Mouse (Mus musculus) liver, embryonic 11.5 days (tissue): ENCODE data around the gene Dip2b. TPM values are rescaled to one million over a fixed set of nuclear protein-coding genes. Genes with fewer than 3 reads are reported as not detected.

Source experiments
- ATAC-seq: fragments of 200-750 bp; cut with Nextera tagmentation; replicated peaks from 2 replicates; pipeline ENCODE4 v1.8.0; 2017; ENCODE audit warnings: moderate number of reproducible peaks, mild to moderate bottlenecking, moderate TSS enrichment, moderate library complexity; ENCODE audit not compliant: low FRiP score
- DNase-seq: peaks from one replicate; pipeline ENCODE4 v3.0.0-alpha.2; 2017; ENCODE audit warnings: low spot score
- H3K27ac ChIP-seq: fragments of 300-500 bp; sonication (generic); 2 replicates; pipeline ENCODE4 v1.5.1; 2014; ENCODE audit warnings: mild to moderate bottlenecking, low read depth, low read length, control low read depth
- H3K27me3 ChIP-seq: fragments of 300-500 bp; sonication (generic); replicated peaks from 2 replicates; pipeline ENCODE4 v1.6.1; 2014; ENCODE audit warnings: low read length, mixed read lengths; ENCODE audit not compliant: control insufficient read depth, insufficient read depth
- H3K36me3 ChIP-seq: fragments of 300-500 bp; sonication (generic); 2 replicates; pipeline ENCODE4 v1.6.1; 2014; ENCODE audit warnings: mild to moderate bottlenecking, low read length, moderate library complexity, mixed read lengths; ENCODE audit not compliant: control insufficient read depth, insufficient read depth
- H3K4me1 ChIP-seq: fragments of 300-500 bp; sonication (generic); replicated peaks from 2 replicates; pipeline ENCODE4 v1.6.1; 2014; ENCODE audit warnings: low read length, mixed read lengths; ENCODE audit not compliant: control insufficient read depth, insufficient read depth
- H3K4me2 ChIP-seq: fragments of 300-500 bp; sonication (generic); 2 replicates; pipeline ENCODE4 v1.6.1; 2014; ENCODE audit warnings: mild to moderate bottlenecking, control low read depth, moderate library complexity
- H3K4me3 ChIP-seq: fragments of 300-500 bp; sonication (generic); 2 replicates; pipeline ENCODE4 v1.5.1; 2014; ENCODE audit warnings: low read depth, low read length, control low read depth
- H3K9ac ChIP-seq: fragments of 300-500 bp; sonication (generic); 2 replicates; pipeline ENCODE4 v1.6.1; 2014; ENCODE audit warnings: low read depth, low read length, control low read depth
- H3K9me3 ChIP-seq: fragments of 300-500 bp; sonication (generic); 2 replicates; pipeline ENCODE4 v1.6.1; 2016; ENCODE audit warnings: low read length, inconsistent platforms, mixed read lengths; ENCODE audit not compliant: control insufficient read depth
- WGBS: fragments of 180-500 bp; shearing (Covaris S2); extraction: QIAGEN DNeasy Blood & Tissue Kit; methylation state at CpG from one replicate; pipeline ENCODE4 v1.1.7; 2014; 5-methylcytosine and 5-hydroxymethylcytosine counted together
- polyA plus RNA-seq: library from polyadenylated mRNA; unstranded; fragments of >200 nt; fragmentation: Nextera tagmentation; extraction: Ambion mirVana; gene quantifications from 2 replicates; pipeline ENCODE4 v1.2.1, GENCODE M21; 2014

The Dip2b gene
- polyA plus RNA-seq, 1 experiment from 2014 or later, result 10.4 TPM

GRCm38 (mm10) chr15:100263246-100263905 lies 224.9 kb downstream of the Dip2b start:
- ATAC-seq (no peak), DNase-seq (no peak)
- Histone ChIP-seq H3K36me3 (peaks cover 9% of the 10 kb centered on the region), H3K9ac (no peak overlapping the region), H3K4me1 (no peaks in the 10 kb centered on the region), H3K4me3 (no peak overlapping the region), H3K27me3 (no peaks in the 10 kb centered on the region), H3K4me2 (no peak overlapping the region), H3K9me3 (no peaks in the 10 kb centered on the region), H3K27ac (no peak overlapping the region)
- WGBS, result 36% methylated on average over 4 of the region's 4 CpGs

- Histone ChIP-seq H3K4me1 (no peaks in the 10 kb centered on the region), H3K27ac (no peak overlapping the region), H3K9ac (no peak overlapping the region), H3K36me3 (no peaks in the 10 kb centered on the region; the same call in 1 of the 2 replicates), H3K27me3 (no peaks in the 10 kb centered on the region), H3K4me2 (no peak overlapping the region), H3K9me3 (no peaks in the 10 kb centered on the region), H3K4me3 (no peak overlapping the region)
- ATAC-seq (no peak), DNase-seq (no peak)
- 70% methylated on average over 4 of the region's 5 CpGs for WGBS
Observed at GRCm38 (mm10) chr15:100265586-100266325, 227.3 kb downstream of the Dip2b start.

GRCm38 (mm10) chr15:100268916-100269315 lies 230.5 kb downstream of the Dip2b start:
- H3K4me3 ChIP-seq, result no peak overlapping the region

More at GRCm38 (mm10) chr15:100268916-100269315, 230.5 kb downstream of the Dip2b start:
- no peak overlapping the region for H3K9ac ChIP-seq
- no peak for ATAC-seq
- no peak overlapping the region for H3K27ac ChIP-seq
- no peak for DNase-seq
- no peaks in the 10 kb centered on the region for H3K4me1 ChIP-seq
- 63% methylated on average over 2 of the region's 2 CpGs for WGBS
- H3K9me3 ChIP-seq, result no peaks in the 10 kb centered on the region
- H3K27me3 ChIP-seq, result no peaks in the 10 kb centered on the region
- H3K36me3 ChIP-seq, result no peaks in the 10 kb centered on the region
- no peak overlapping the region for H3K4me2 ChIP-seq

Other genes with a start within 250 kb of the Dip2b start
- gene Lima1, start 163.2 kb upstream of the Dip2b start, polyA plus RNA-seq, result 19.0 and 19.3 TPM in 2 replicates
- not detected in 2 replicates for gene Fam186a, start 71.6 kb upstream of the Dip2b start, polyA plus RNA-seq
- gene Larp4, start 68.6 kb upstream of the Dip2b start, polyA plus RNA-seq, result 52.0 and 57.0 TPM in 2 replicates
- 62.9 and 65.3 TPM in 2 replicates for gene Atf1, start 189.2 kb downstream of the Dip2b start, polyA plus RNA-seq
- gene Tmprss12, start 242.2 kb downstream of the Dip2b start, polyA plus RNA-seq, result not detected in 2 replicates